Mouse (Mus musculus) left cerebral cortex, postnatal 36 days (tissue): ENCODE measurements around the gene Mog. TPM values are rescaled to one million over a fixed set of nuclear protein-coding genes. Genes with fewer than 3 reads are reported as not detected.

ENCODE experiments used
- DNase-seq, 2 experiments: peaks; one replicate each; pipeline ENCODE4 v3.0.0; 2021 to 2022; ENCODE audit warnings: low spot score in 2 of 2, mixed read lengths in 1 of 2
- intact Hi-C: fragments of 180-260 bp; cut with DNase I; formaldehyde crosslinking; loops from one replicate; pipeline ENCODE4 v1.15.1; 2025
- total RNA-seq, 2 experiments: library from RNA; stranded (reverse); gene quantifications; 2 replicates each; pipeline ENCODE4 v1.2.3; 2021

Mog gene
- total RNA-seq = 10 to 100 TPM; 48.3 to 87.0 TPM

- no peak for DNase-seq
- intact Hi-C loops = no loop called here
Observed at GRCm38 (mm10) chr17:37022628-37023576, at the start of gene Mog. Mog (minus strand) TSS chr17:37023398.

- peak in 1 of 2 experiments; percentile 44 for DNase-seq
- intact Hi-C loops = loop anchor here (2.0 kb wide), 2 partner anchors 14 to 22 kb away; no protein-coding TSS in a partner anchor
Observed at GRCm38 (mm10) chr17:37072730-37073276, 49.6 kb upstream of the Mog start.

GRCm38 (mm10) chr17:37072080-37072729 is 49.0 kb upstream of the Mog start:
- DNase-seq = no peak
- intact Hi-C loops = loop anchor here (2.0 kb wide), 2 partner anchors 13 to 21 kb away; no protein-coding TSS in a partner anchor

GRCm38 (mm10) chr17:37070121-37070520 is 46.9 kb upstream of the Mog start:
- intact Hi-C loops = no loop called here

GRCm38 (mm10) chr17:37067861-37068260 is 44.7 kb upstream of the Mog start:
- DNase-seq = no peak

More at GRCm38 (mm10) chr17:37070121-37070520, 46.9 kb upstream of the Mog start:
- no peak for DNase-seq

GRCm38 (mm10) chr17:37065993-37066392 is 42.8 kb upstream of the Mog start:
- intact Hi-C loops = no loop called here
- DNase-seq = no peak

More at GRCm38 (mm10) chr17:37067861-37068260, 44.7 kb upstream of the Mog start:
- intact Hi-C loops = no loop called here

- no peak for DNase-seq
- intact Hi-C loops = no loop called here
Observed at GRCm38 (mm10) chr17:37063686-37064495, 40.7 kb upstream of the Mog start.

GRCm38 (mm10) chr17:37063063-37063462 is 39.9 kb upstream of the Mog start:
- DNase-seq = no peak
- intact Hi-C loops = no loop called here

GRCm38 (mm10) chr17:37062101-37062641 is 39.0 kb upstream of the Mog start:
- intact Hi-C loops = no loop called here
- peak; percentile 63 to 66 for DNase-seq

GRCm38 (mm10) chr17:37061435-37061834 is 38.2 kb upstream of the Mog start:
- intact Hi-C loops = no loop called here
- no peak for DNase-seq

GRCm38 (mm10) chr17:37056957-37057356 is 33.8 kb upstream of the Mog start:
- no peak for DNase-seq

GRCm38 (mm10) chr17:37051745-37052144 is 28.5 kb upstream of the Mog start:
- intact Hi-C loops = loop anchor here (2.0 kb wide), 1 partner anchor 21 kb away; no protein-coding TSS in a partner anchor
- DNase-seq = no peak

More at GRCm38 (mm10) chr17:37056957-37057356, 33.8 kb upstream of the Mog start:
- intact Hi-C loops = no loop called here

GRCm38 (mm10) chr17:37050876-37051275 is 27.7 kb upstream of the Mog start:
- intact Hi-C loops = loop anchor here (2.0 kb wide), 1 partner anchor 22 kb away; no protein-coding TSS in a partner anchor
- DNase-seq = peak; percentile 58 to 65

- peak; percentile 93 to 94 for DNase-seq
- intact Hi-C loops = loop anchor here (2.0 kb wide), 1 partner anchor 22 kb away; no protein-coding TSS in a partner anchor
Observed at GRCm38 (mm10) chr17:37050399-37050798, 27.2 kb upstream of the Mog start.

GRCm38 (mm10) chr17:37049570-37050310 is 26.5 kb upstream of the Mog start:
- peak; percentile 80 to 85 for DNase-seq
- intact Hi-C loops = loop anchor here (2.0 to 5.0 kb wide), 3 partner anchors 23 to 132 kb away; no protein-coding TSS in a partner anchor

- DNase-seq = peak in 1 of 2 experiments; percentile 17
- intact Hi-C loops = loop anchor here (5.0 kb wide), 2 partner anchors 51 to 131 kb away; no protein-coding TSS in a partner anchor
Observed at GRCm38 (mm10) chr17:37048383-37048782, 25.2 kb upstream of the Mog start.

GRCm38 (mm10) chr17:37047981-37048380 is 24.8 kb upstream of the Mog start:
- no peak for DNase-seq
- intact Hi-C loops = loop anchor here (5.0 kb wide), 2 partner anchors 51 to 131 kb away; no protein-coding TSS in a partner anchor
